Mouse (Mus musculus) ES-E14 (cell line): ENCODE results near the gene Pcx. TPM values are rescaled to one million over a fixed set of nuclear protein-coding genes. Genes with fewer than 3 reads are reported as not detected.
"Not testable (repeated sequence)": the region's sequence is repeated elsewhere in the genome, so short reads cannot be mapped to it uniquely, and the experiment has no call there.

Experiments
- DNase-seq: peaks from one replicate; pipeline ENCODE4 v3.0.0-alpha.2; 2013; ENCODE audit warnings: low read depth, low spot score
- H3K27ac ChIP-seq: 2 replicates; pipeline ENCODE4 v1.5.1; 2012; ENCODE audit warnings: low read depth, mild to moderate bottlenecking, low read length, moderate library complexity, mixed read lengths; ENCODE audit not compliant: poor library complexity, insufficient read depth, severe bottlenecking
- H3K36me3 ChIP-seq: 2 replicates; pipeline ENCODE4 v1.6.1; 2012; ENCODE audit warnings: mild to moderate bottlenecking, low read length, moderate library complexity, mixed read lengths; ENCODE audit not compliant: control insufficient read depth, poor library complexity, insufficient read depth, severe bottlenecking
- H3K4me1 ChIP-seq, 2 experiments: fragments of 150-350 bp in 1 of 2; sonication (generic) in 1 of 2; 2 replicates each; pipeline ENCODE4 v1.6.1; 2012; ENCODE audit warnings: low read length in 2 of 2, mild to moderate bottlenecking in 1 of 2, mixed read lengths in 1 of 2; ENCODE audit not compliant: control insufficient read depth in 2 of 2, insufficient read depth in 2 of 2, poor library complexity in 1 of 2
- H3K4me3 ChIP-seq, 2 experiments: fragments of 150-350 bp in 1 of 2; sonication (generic) in 1 of 2; 2 replicates each; pipeline ENCODE4 v1.5.1; 2012; ENCODE audit warnings: low read length in 2 of 2, low read depth in 1 of 2, mild to moderate bottlenecking in 1 of 2, mixed read lengths in 1 of 2; ENCODE audit not compliant: insufficient read depth in 1 of 2, poor library complexity in 1 of 2, severe bottlenecking in 1 of 2
- H3K9ac ChIP-seq: 2 replicates; pipeline ENCODE4 v1.6.1; 2012; ENCODE audit warnings: low read depth, mild to moderate bottlenecking, low read length, mixed read lengths; ENCODE audit not compliant: poor library complexity, insufficient read depth, severe bottlenecking
- H3K9me3 ChIP-seq: fragments of 150-350 bp; sonication (generic); 2 replicates; pipeline ENCODE4 v1.6.1; 2012; ENCODE audit warnings: low read depth, mild to moderate bottlenecking, low read length; ENCODE audit not compliant: control insufficient read depth, insufficient read depth
- CHD2 ChIP-seq: IDR thresholded peaks from 2 replicates; pipeline ENCODE4 v1.6.1; 2014; ENCODE audit warnings: mild to moderate bottlenecking, low read depth, low read length, inconsistent platforms
- HCFC1 ChIP-seq: IDR thresholded peaks from 2 replicates; pipeline ENCODE4 v1.6.1; 2012; ENCODE audit warnings: low read length, inconsistent platforms, borderline replicate concordance; ENCODE audit not compliant: insufficient read depth
- MAFK ChIP-seq: IDR thresholded peaks from 2 replicates; pipeline ENCODE4 v1.6.1; 2014; ENCODE audit warnings: mild to moderate bottlenecking, low read depth, low read length, inconsistent platforms; ENCODE audit not compliant: insufficient read depth
- ZC3H11A ChIP-seq: IDR thresholded peaks from 2 replicates; pipeline ENCODE4 v1.6.1; 2012; ENCODE audit warnings: low read depth, mild to moderate bottlenecking, inconsistent platforms, low read length, borderline replicate concordance
- ZNF384 ChIP-seq: IDR thresholded peaks from 2 replicates; pipeline ENCODE4 v1.6.1; 2012; ENCODE audit warnings: low read depth, low read length, inconsistent platforms
- in situ Hi-C, 2 experiments: fragments of 600-800 bp; cut with MboI; formaldehyde crosslinking; loops; one replicate each; pipeline ENCODE4 v1.15.1; 2025; ENCODE audit warnings: low sequenced_read_pairs in 2 of 2, inconsistent platforms in 1 of 2; ENCODE audit not compliant: unreplicated experiment in 2 of 2
- total RNA-seq: library from RNA; depleted of rRNA; stranded (reverse); fragments of 300-350 nt; gene quantifications from 2 replicates; pipeline ENCODE4 v1.2.3, GENCODE M21; 2012

Pcx gene
- total RNA-seq, 1 experiment = 35.6 TPM

DNA sequence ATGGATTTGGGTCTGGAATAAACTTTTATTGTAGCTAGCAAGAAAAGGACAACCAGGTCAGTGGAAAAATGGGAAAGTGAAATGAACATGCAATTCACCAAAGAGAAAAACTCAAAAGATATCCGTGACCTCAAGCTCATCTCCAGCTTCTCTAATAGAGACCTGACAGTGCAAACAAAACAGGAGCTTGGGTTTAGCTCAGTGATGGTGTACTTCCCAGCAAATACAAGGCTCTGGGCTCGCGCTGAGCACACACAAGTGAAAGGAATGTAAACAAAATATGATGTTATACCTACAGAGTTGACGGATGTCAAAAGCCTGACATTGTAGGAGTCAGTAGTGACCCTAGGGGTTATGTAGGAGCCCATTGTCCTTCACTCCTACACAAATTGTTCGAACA, 69.0 kb downstream of the Pcx start:
- Histone ChIP-seq H3K36me3 (no peaks in the 10 kb centered on the region), H3K4me3 (no peak overlapping the region), H3K9me3 (no peaks in the 10 kb centered on the region), H3K4me1 (no peaks in the 10 kb centered on the region), H3K27ac (no peak overlapping the region), H3K9ac (no peak overlapping the region)
- in situ Hi-C loops = no loop called here
- no peak for DNase-seq
- TF ChIP-seq HCFC1 (no peak), MAFK (no peak)

DNA sequence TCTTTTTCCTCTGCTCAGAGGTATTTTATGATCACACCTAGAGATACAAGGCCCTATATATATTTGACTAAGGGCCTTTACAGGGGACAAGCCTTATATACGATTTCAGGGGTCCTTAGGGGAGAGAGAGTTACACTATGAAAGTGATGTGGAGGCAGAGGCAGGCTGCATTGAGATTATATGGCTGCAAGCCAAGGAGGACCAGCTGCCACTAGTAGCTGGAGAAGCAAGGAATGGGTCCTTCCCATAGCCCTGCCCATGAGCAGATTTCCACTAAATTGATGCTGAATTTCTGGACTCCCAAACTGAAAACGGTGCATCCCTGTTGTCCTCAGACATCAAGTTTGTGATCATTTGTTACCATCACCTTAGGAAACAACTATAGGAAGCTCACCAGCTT, 73.6 kb downstream of the Pcx start:
- in situ Hi-C loops = no loop called here
- TF ChIP-seq ZC3H11A (no peak), ZNF384 (no peak), MAFK (no peak), HCFC1 (no peak)
- Histone ChIP-seq H3K4me1 (no peaks in the 10 kb centered on the region), H3K27ac (no peak overlapping the region), H3K9me3 (no peaks in the 10 kb centered on the region), H3K9ac (no peak overlapping the region), H3K36me3 (no peaks in the 10 kb centered on the region), H3K4me3 (no peak overlapping the region)
- no peak for DNase-seq

DNA sequence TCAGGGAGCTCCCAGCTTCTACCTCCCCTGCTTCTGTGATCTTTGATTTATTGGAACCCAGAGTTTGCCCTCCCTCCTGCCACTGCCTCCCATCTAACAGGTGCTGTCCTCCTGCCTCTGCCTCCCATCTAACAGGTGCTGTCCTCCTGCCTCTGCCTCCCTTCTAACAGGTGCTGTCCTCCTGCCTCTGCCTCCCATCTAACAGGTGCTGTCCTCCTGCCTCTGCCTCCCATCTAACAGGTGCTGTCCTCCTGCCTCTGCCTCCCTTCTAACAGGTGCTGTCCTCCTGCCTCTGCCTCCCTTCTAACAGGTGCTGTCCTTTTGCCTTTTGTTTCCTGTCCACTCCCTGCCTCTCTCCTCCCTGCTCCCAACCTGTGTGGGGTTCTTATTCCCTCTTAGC, 76.5 kb downstream of the Pcx start:
- H3K9ac ChIP-seq, in situ Hi-C loops, H3K27ac ChIP-seq, H3K4me3 ChIP-seq, H3K36me3 ChIP-seq, DNase-seq, H3K9me3 ChIP-seq, H3K4me1 ChIP-seq: not testable (repeated sequence)

DNA sequence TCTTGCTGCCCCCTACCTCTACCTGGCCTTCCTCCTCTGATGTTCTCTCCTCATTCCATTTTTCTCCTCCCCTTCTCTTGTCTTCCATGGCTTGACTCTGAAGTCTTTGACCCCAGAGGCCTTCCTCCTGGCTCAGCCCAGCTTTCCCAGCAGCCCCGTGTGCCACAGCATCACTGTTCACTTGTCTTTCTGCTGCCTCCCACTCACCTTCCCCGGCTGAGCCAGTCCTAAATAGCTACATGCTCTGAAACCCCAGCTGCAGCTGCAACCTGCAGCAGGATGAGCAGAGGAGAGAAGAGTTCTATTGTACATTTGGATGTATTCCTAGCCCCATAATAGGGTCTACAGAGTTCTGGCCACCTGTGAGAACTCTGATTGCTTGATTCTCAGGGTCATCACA, 77.2 kb downstream of the Pcx start:
- Histone ChIP-seq H3K4me1 (no peaks in the 10 kb centered on the region), H3K27ac (no peak overlapping the region), H3K9ac (no peak overlapping the region), H3K9me3 (no peaks in the 10 kb centered on the region), H3K36me3 (no peaks in the 10 kb centered on the region), H3K4me3 (no peak overlapping the region)
- no peak for DNase-seq
- no peak for TF ChIP-seq HCFC1
- TF ChIP-seq ZC3H11A = no peak
- no peak for TF ChIP-seq CHD2
- TF ChIP-seq MAFK = no peak
- no peak for TF ChIP-seq ZNF384
- in situ Hi-C loops = no loop called here

DNA sequence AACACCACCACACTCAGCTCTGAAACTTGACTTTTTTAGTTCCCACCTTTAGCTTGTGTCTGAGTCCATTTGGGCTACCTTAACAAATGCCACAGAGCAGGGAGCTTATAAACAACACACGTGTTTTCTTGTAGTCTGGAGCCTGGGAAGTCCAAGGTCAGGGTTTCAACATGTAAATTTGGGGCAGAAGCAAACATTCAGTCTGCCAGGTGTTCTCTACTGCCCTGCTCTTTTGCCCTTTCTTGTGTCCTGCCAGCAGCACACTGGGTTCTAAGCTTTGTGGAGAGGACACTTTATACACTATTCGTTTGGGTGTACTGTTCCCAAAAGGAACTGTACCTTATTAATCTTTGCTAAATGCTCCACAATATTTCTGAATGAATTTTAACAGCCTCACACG, 78.2 kb downstream of the Pcx start:
- no peaks in the 10 kb centered on the region for H3K4me1 ChIP-seq
- DNase-seq = no peak
- TF ChIP-seq CHD2 (no peak), ZC3H11A (no peak), MAFK (no peak), HCFC1 (no peak), ZNF384 (no peak)
- no peak overlapping the region for H3K27ac ChIP-seq
- in situ Hi-C loops = no loop called here
- no peak overlapping the region for H3K4me3 ChIP-seq
- no peaks in the 10 kb centered on the region for H3K36me3 ChIP-seq
- H3K9ac ChIP-seq = no peak overlapping the region
- H3K9me3 ChIP-seq = no peaks in the 10 kb centered on the region
